Mouse (Mus musculus): ENCODE measurements around the gene Urb2. TPM values are rescaled to one million over a fixed set of nuclear protein-coding genes. Genes with fewer than 3 reads are reported as not detected.
A peak's percentile ranks its signal among the peaks of the same experiment; 100 is the strongest.

Gene Urb2
- polyA plus RNA-seq, 1 experiment from 2014 or later, result 6.0 TPM

DNA sequence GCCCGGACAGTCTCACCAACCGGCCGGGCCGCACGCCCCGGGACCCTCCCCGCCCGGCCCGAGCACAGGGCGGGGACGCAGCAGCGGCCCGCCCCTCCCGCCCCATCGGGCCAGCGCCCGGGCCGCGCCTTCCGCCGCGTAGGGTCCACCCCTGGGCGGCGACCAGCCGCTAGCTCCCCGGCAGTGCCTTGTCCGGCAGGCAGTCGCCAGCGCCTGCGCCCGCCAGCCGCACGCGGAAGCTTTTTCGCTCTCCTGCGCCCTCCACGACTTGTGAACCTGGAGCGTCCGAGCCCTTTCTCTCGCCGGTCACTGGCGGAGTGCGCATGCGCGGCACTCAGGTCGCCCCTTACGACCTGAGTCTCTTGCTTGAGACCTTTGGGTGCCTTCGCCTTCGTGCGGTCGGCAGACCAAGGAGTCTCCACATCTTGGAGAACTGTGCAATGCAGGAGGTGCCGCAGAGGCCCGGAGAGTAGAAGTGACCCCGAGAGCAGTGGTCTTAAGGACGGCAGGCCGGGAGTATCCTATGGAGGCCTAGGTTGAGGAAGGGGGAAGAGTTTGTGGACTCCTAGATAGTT, 38.4 kb upstream of the Urb2 start, which contains the start of gene Abcb10:
Abcb10 (minus strand) TSS at position 297 of the 575 bp plus-strand sequence.
- WGBS (ENCODE audit: insufficient replicate concordance), result under 1% methylated on average over 51 of the region's 56 CpGs
- no peaks in the 10 kb centered on the region for H3K27me3 ChIP-seq (ENCODE audit: control insufficient read depth, insufficient read depth, low read length)
- peak within 1 kb of the TSS; percentile 96 for H3K9ac ChIP-seq (ENCODE audit: low read depth, low read length)
- peak within 1 kb of the TSS; percentile 94 for H3K4me2 ChIP-seq
- H3K4me3 ChIP-seq (ENCODE audit: low read depth, low read length), result peak within 1 kb of the TSS; percentile 90
- peak within 1 kb of the TSS; percentile 97 for H3K27ac ChIP-seq (ENCODE audit: low read depth, low read length)
- ATAC-seq (replicated peaks; ENCODE audit: insufficient number of reproducible peaks, low FRiP score, low TSS enrichment), result peak; percentile 91
- H3K36me3 ChIP-seq (ENCODE audit: control insufficient read depth, insufficient read depth, low read length), result no peaks in the 10 kb centered on the region
- peaks cover 26% of the 10 kb centered on the region for H3K4me1 ChIP-seq (ENCODE audit: control insufficient read depth, insufficient read depth, low read length)
- H3K9me3 ChIP-seq (replicated peaks; ENCODE audit: control insufficient read depth, low read length), result no peaks in the 10 kb centered on the region

DNA sequence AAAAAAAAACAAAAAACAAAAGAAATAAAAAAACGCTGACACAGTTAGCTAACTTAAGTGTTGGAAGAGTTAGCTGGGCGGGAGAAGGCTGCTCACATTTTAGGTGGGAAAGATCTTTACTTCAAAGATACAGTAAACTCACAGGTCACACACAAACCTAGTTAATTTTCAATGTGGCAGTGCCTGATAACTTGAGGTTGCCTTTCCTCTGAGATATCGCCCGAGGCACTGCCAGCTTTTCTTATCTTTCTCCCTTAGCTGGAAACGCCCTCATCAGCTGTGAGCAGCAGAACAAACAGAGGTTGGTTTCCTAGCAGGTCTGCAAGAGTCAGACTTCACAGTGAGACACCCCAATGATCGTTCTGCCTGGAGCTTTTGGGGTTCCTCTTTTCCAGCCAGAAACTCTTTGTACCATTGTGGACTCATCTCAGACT, 32.7 kb upstream of the Urb2 start:
- WGBS (ENCODE audit: insufficient replicate concordance), result 23% methylated on average over 6 of the region's 6 CpGs
- Histone ChIP-seq H3K9me3 (replicated peaks; ENCODE audit: control insufficient read depth, low read length) (no peaks in the 10 kb centered on the region), H3K36me3 (ENCODE audit: control insufficient read depth, insufficient read depth, low read length) (no peaks in the 10 kb centered on the region), H3K4me1 (ENCODE audit: control insufficient read depth, insufficient read depth, low read length) (peaks cover 24% of the 10 kb centered on the region), H3K4me2 (peak overlapping the region; percentile 49), H3K27ac (ENCODE audit: low read depth, low read length) (peak overlapping the region; percentile 93), H3K4me3 (ENCODE audit: low read depth, low read length) (no peak overlapping the region), H3K27me3 (ENCODE audit: control insufficient read depth, insufficient read depth, low read length) (no peaks in the 10 kb centered on the region), H3K9ac (ENCODE audit: low read depth, low read length) (peak overlapping the region; percentile 4; the same call in 1 of the 2 replicates)
- peak; percentile 73 for ATAC-seq (replicated peaks; ENCODE audit: insufficient number of reproducible peaks, low FRiP score, low TSS enrichment)

DNA sequence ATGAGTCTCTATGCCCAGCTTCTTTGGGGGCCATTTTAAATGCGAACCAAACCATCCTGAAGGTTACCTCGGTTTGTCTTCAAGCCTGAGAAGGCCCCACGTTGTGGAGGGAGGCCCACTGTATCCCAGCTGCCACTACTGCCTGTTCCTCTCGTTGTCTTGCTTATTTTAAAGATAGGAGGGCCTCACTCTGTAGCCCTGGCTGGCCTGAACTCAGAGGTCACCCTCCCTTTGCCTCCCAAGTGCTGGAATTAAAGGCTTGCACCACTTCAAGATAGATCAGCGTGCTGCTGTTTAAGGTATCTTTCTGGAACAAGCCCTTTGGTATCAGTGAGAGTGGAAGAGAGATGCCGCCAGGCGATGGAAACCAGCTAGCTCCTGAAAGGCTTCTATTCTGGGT, 32.2 kb upstream of the Urb2 start:
- Histone ChIP-seq H3K36me3 (ENCODE audit: control insufficient read depth, insufficient read depth, low read length) (no peaks in the 10 kb centered on the region), H3K9me3 (replicated peaks; ENCODE audit: control insufficient read depth, low read length) (no peaks in the 10 kb centered on the region), H3K27ac (ENCODE audit: low read depth, low read length) (peak overlapping the region; percentile 93), H3K27me3 (ENCODE audit: control insufficient read depth, insufficient read depth, low read length) (no peaks in the 10 kb centered on the region), H3K4me2 (peak overlapping the region; percentile 49), H3K4me3 (ENCODE audit: low read depth, low read length) (no peak overlapping the region), H3K9ac (ENCODE audit: low read depth, low read length) (peak overlapping the region; percentile 4; the same call in 1 of the 2 replicates), H3K4me1 (ENCODE audit: control insufficient read depth, insufficient read depth, low read length) (peaks cover 24% of the 10 kb centered on the region)
- WGBS (ENCODE audit: insufficient replicate concordance), result 26% methylated on average over 7 of the region's 7 CpGs
- peak; percentile 66; the same call in 1 of the 2 replicates for ATAC-seq (replicated peaks; ENCODE audit: insufficient number of reproducible peaks, low FRiP score, low TSS enrichment)

DNA sequence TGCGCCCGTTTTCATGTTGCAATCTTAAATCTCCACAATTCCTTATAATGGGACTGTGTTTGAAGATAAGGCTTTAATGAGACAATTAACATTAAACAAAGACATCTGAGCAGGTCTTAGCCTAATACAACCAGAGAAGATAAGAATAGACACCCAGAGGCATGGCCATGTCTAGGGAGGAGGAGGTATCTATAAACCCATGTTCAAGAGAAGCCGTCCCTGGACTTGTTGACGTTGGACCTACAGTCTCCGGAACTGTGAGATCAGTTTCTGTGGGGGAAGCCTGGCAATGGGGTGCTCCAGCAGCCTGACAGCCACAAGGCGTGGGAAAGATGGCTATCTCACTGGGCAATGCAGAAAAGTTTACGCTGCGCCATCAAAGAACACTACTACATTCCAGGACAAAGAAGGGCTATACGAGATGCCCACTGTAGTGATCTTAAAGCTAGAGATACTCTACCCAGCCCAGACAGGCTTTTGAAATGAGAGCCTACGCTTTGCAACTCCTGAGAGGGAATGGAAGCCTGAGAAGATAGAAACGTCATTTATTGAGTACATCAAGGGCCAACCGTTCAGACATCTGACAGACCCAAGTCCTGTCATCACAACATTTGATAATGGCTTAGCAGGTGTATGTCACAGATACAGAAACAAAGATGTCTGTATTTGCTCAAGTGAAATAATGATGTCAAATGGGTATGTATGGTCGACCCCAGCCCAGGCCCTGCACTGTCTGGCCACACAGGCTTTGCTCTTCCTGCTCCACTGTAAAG, 30.8 kb upstream of the Urb2 start:
- Histone ChIP-seq H3K27me3 (ENCODE audit: control insufficient read depth, insufficient read depth, low read length) (no peaks in the 10 kb centered on the region), H3K9me3 (replicated peaks; ENCODE audit: control insufficient read depth, low read length) (no peaks in the 10 kb centered on the region), H3K4me3 (ENCODE audit: low read depth, low read length) (no peak overlapping the region), H3K27ac (ENCODE audit: low read depth, low read length) (peak overlapping the region; percentile 93), H3K4me1 (ENCODE audit: control insufficient read depth, insufficient read depth, low read length) (peaks cover 24% of the 10 kb centered on the region), H3K36me3 (ENCODE audit: control insufficient read depth, insufficient read depth, low read length) (no peaks in the 10 kb centered on the region), H3K9ac (ENCODE audit: low read depth, low read length) (peak overlapping the region; percentile 17; the same call in 1 of the 2 replicates), H3K4me2 (peak overlapping the region; percentile 30)
- 44% methylated on average over 13 of the region's 13 CpGs for WGBS (ENCODE audit: insufficient replicate concordance)
- no peak for ATAC-seq (replicated peaks; ENCODE audit: insufficient number of reproducible peaks, low FRiP score, low TSS enrichment)

DNA sequence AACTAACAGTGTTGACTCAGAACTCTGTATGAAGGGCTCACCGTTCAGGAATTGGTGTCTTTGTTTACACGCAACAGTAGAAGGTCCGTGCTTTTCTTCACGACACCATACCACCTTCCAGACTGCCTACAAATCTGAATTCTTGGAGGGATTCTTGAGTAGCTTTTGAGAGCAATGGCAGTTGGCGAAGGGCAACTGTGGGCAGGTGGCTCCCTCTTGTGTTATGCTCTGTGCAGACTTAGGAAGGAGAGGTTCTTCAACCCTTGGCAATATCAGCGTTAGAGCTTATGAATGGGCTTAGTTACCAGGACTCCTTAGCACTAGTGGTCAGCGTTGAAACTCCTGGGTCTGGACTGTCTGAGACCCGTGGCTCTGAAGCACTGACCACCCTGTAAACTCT, 28.7 kb upstream of the Urb2 start:
- Histone ChIP-seq H3K4me2 (no peak overlapping the region), H3K4me1 (ENCODE audit: control insufficient read depth, insufficient read depth, low read length) (peaks cover 24% of the 10 kb centered on the region), H3K4me3 (ENCODE audit: low read depth, low read length) (no peak overlapping the region), H3K9me3 (replicated peaks; ENCODE audit: control insufficient read depth, low read length) (no peaks in the 10 kb centered on the region), H3K9ac (ENCODE audit: low read depth, low read length) (no peak overlapping the region), H3K27me3 (ENCODE audit: control insufficient read depth, insufficient read depth, low read length) (no peaks in the 10 kb centered on the region), H3K36me3 (ENCODE audit: control insufficient read depth, insufficient read depth, low read length) (peaks cover 6% of the 10 kb centered on the region; the same call in 1 of the 2 replicates), H3K27ac (ENCODE audit: low read depth, low read length) (no peak overlapping the region)
- WGBS (ENCODE audit: insufficient replicate concordance), result 75% methylated on average over 8 of the region's 8 CpGs
- ATAC-seq (replicated peaks; ENCODE audit: insufficient number of reproducible peaks, low FRiP score, low TSS enrichment), result no peak

DNA sequence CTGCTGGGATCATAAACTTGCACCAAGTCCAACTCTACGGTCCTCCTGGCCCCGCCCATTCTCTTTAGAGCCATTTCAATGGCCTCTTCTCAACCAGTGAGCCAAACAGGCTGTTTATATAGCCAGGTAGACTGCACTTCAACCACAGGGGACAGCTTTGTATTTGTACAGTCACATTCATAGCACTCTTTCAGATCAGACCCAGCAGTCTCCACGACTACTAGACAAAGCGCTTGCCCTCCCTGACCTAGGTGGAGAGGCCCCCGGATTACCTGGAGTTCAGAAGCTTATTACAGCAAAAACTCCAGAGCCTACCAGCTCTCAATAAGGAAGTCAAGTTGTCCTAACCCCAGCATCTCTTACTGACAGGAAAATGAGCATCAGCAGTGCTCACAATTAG, 27.7 kb upstream of the Urb2 start:
- H3K9me3 ChIP-seq (replicated peaks; ENCODE audit: control insufficient read depth, low read length), result no peaks in the 10 kb centered on the region
- peaks cover 6% of the 10 kb centered on the region; the same call in 1 of the 2 replicates for H3K36me3 ChIP-seq (ENCODE audit: control insufficient read depth, insufficient read depth, low read length)
- H3K9ac ChIP-seq (ENCODE audit: low read depth, low read length), result no peak overlapping the region
- WGBS (ENCODE audit: insufficient replicate concordance), result 94% methylated on average over 5 of the region's 5 CpGs
- ATAC-seq (replicated peaks; ENCODE audit: insufficient number of reproducible peaks, low FRiP score, low TSS enrichment), result no peak
- H3K4me2 ChIP-seq, result no peak overlapping the region
- H3K27me3 ChIP-seq (ENCODE audit: control insufficient read depth, insufficient read depth, low read length), result no peaks in the 10 kb centered on the region
- peaks cover 23% of the 10 kb centered on the region for H3K4me1 ChIP-seq (ENCODE audit: control insufficient read depth, insufficient read depth, low read length)
- H3K27ac ChIP-seq (ENCODE audit: low read depth, low read length), result no peak overlapping the region
- no peak overlapping the region for H3K4me3 ChIP-seq (ENCODE audit: low read depth, low read length)

DNA sequence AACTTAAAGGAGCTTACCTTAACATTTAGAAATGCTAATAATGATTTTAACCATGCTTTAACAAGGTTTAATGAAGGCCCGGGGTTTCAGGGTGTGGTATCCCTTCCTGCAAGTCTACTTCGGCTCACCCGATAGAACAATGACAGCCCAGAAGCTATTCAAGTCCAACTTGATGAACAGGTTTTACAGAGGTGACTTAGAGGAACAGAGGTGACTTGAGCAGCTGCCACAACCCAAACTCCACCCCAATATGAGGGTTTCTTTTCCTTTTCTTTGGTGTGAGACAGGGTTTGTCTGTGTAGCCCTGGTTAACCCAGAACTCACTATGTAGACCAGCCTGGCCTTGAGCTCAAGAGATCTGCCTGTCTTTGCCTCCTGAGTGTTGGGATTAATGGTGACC, 27.3 kb upstream of the Urb2 start:
- Histone ChIP-seq H3K36me3 (ENCODE audit: control insufficient read depth, insufficient read depth, low read length) (peaks cover 6% of the 10 kb centered on the region; the same call in 1 of the 2 replicates), H3K9me3 (replicated peaks; ENCODE audit: control insufficient read depth, low read length) (no peaks in the 10 kb centered on the region), H3K27ac (ENCODE audit: low read depth, low read length) (no peak overlapping the region), H3K4me3 (ENCODE audit: low read depth, low read length) (no peak overlapping the region), H3K9ac (ENCODE audit: low read depth, low read length) (no peak overlapping the region), H3K27me3 (ENCODE audit: control insufficient read depth, insufficient read depth, low read length) (no peaks in the 10 kb centered on the region), H3K4me2 (no peak overlapping the region), H3K4me1 (ENCODE audit: control insufficient read depth, insufficient read depth, low read length) (peaks cover 19% of the 10 kb centered on the region)
- no peak for ATAC-seq (replicated peaks; ENCODE audit: insufficient number of reproducible peaks, low FRiP score, low TSS enrichment)
- 87% methylated on average over 3 of the region's 3 CpGs for WGBS (ENCODE audit: insufficient replicate concordance)

DNA sequence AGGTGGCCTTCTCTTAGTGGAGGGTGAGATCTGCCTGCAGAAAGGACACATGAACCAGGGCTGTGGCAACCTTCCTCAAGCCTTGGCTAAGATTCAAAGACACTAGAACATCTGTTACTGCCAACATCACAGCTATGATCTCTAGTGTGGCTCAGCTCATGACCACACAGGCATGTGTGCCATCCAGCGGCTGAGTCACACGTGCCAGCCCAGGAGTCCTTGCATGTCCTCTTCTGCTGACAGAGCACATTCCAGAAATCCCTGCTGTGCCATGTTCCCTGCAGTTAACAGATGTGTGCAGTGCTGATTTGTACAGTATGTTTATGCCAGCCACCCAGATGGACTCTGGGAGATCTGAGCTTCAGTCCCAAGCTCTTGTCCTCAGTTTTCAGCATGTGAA, 21.7 kb upstream of the Urb2 start:
- Histone ChIP-seq H3K9me3 (replicated peaks; ENCODE audit: control insufficient read depth, low read length) (no peaks in the 10 kb centered on the region), H3K36me3 (ENCODE audit: control insufficient read depth, insufficient read depth, low read length) (peaks cover 18% of the 10 kb centered on the region), H3K27me3 (ENCODE audit: control insufficient read depth, insufficient read depth, low read length) (no peaks in the 10 kb centered on the region), H3K4me1 (ENCODE audit: control insufficient read depth, insufficient read depth, low read length) (no peaks in the 10 kb centered on the region), H3K4me2 (no peak overlapping the region), H3K9ac (ENCODE audit: low read depth, low read length) (no peak overlapping the region), H3K4me3 (ENCODE audit: low read depth, low read length) (no peak overlapping the region), H3K27ac (ENCODE audit: low read depth, low read length) (no peak overlapping the region)
- 98% methylated on average over 2 of the region's 2 CpGs for WGBS (ENCODE audit: insufficient replicate concordance)
- ATAC-seq (replicated peaks; ENCODE audit: insufficient number of reproducible peaks, low FRiP score, low TSS enrichment), result no peak

All from heart, embryonic 11.5 days (tissue).